8 mouse cellular contexts compared by ENCODE assay signal in the genomic region with DNA sequence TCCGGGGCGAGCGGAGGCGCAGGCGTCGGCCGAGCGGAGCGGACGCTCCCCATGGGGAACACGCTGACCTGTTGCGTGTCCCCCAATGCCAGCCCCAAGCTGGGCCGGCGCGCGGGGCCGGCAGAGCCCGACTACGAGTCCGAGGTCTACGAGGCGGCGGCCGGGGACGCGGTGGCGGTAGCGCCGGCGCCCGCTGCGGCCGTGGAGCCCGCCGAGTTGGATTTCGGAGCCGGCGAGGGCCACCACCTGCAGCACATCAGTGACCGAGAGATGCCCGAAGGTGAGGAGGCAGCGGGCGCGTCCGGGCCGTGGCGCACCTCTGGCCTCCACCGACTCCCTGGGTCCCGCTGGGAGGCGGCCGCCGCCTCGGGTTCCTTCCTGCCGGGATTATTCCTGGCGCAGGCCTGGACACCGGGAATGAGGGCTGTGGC. TPM values are rescaled to one million over a fixed set of nuclear protein-coding genes. Genes with fewer than 3 reads are reported as not detected.
A peak's percentile ranks its signal among the peaks of the same experiment; 100 is the strongest.
DNase-seq lines count a peak whose midpoint lies in the region; ATAC-seq and TF ChIP-seq lines count a peak whose summit lies in the region.

No protein-coding gene starts in this region.

- 0% methylated on average over 21 of the region's 55 CpGs for WGBS in hindbrain, embryonic 16.5 days
- under 1% methylated on average over 40 of the region's 55 CpGs for WGBS in limb, embryonic 15.5 days
- WGBS in midbrain, postnatal 0 days = under 1% methylated on average over 53 of the region's 55 CpGs

- H3K4me2 ChIP-seq in hindbrain, embryonic 16.5 days (ENCODE audit: low read length) = peak overlapping the region; percentile 91
- peak overlapping the region; percentile 82 for H3K4me2 ChIP-seq in limb, embryonic 15.5 days
- H3K4me2 ChIP-seq in midbrain, postnatal 0 days (ENCODE audit: low read depth, low read length, poor library complexity, severe bottlenecking) = peak overlapping the region; percentile 83

- peak overlapping the region; percentile 79 for H3K4me3 ChIP-seq in layer of hippocampus, adult 2 months
- H3K4me3 ChIP-seq in hindbrain, embryonic 16.5 days (ENCODE audit: low read length) = peak overlapping the region; percentile 92
- H3K4me3 ChIP-seq in limb, embryonic 15.5 days = peak overlapping the region; percentile 89
- peak overlapping the region; percentile 92 for H3K4me3 ChIP-seq in midbrain, postnatal 0 days (ENCODE audit: low read depth, low read length)

- peak overlapping the region; percentile 87 for H3K9ac ChIP-seq in hindbrain, embryonic 16.5 days (ENCODE audit: low read depth, low read length)
- H3K9ac ChIP-seq in limb, embryonic 15.5 days = peak overlapping the region; percentile 84
- peak overlapping the region; percentile 78 for H3K9ac ChIP-seq in midbrain, postnatal 0 days (replicated peaks; ENCODE audit: low read length, poor library complexity, severe bottlenecking)

- ATAC-seq in hindbrain, embryonic 16.5 days = no peak; the same call in 1 of the 2 replicates
- no peak for ATAC-seq in limb, embryonic 15.5 days (ENCODE audit: insufficient number of reproducible peaks, low FRiP score, low TSS enrichment, low read depth)
- ATAC-seq in midbrain, postnatal 0 days (ENCODE audit: low FRiP score) = no peak

- no peaks in the 10 kb centered on the region for H3K27me3 ChIP-seq in hindbrain, embryonic 16.5 days (replicated peaks; ENCODE audit: control insufficient read depth, insufficient read depth, low read length)
- no peaks in the 10 kb centered on the region for H3K27me3 ChIP-seq in limb, embryonic 15.5 days
- H3K27me3 ChIP-seq in midbrain, postnatal 0 days (ENCODE audit: insufficient read depth, low read length) = no peaks in the 10 kb centered on the region

- H3K27ac ChIP-seq in layer of hippocampus, adult 2 months = peak overlapping the region; percentile 88
- H3K27ac ChIP-seq in hindbrain, embryonic 16.5 days (ENCODE audit: low read depth, low read length) = peak overlapping the region; percentile 79
- peak overlapping the region; percentile 73; the same call in 1 of the 2 replicates for H3K27ac ChIP-seq in limb, embryonic 15.5 days
- H3K27ac ChIP-seq in midbrain, postnatal 0 days (ENCODE audit: low read depth, low read length) = peak overlapping the region; percentile 77

- peaks cover 28% of the 10 kb centered on the region for H3K4me1 ChIP-seq in hindbrain, embryonic 16.5 days (ENCODE audit: control insufficient read depth, insufficient read depth, low read depth, low read length)
- H3K4me1 ChIP-seq in limb, embryonic 15.5 days = peaks cover 13% of the 10 kb centered on the region
- peaks cover 6% of the 10 kb centered on the region; the same call in 1 of the 2 replicates for H3K4me1 ChIP-seq in midbrain, postnatal 0 days (ENCODE audit: insufficient read depth, low read length)

- H3K9me3 ChIP-seq in hindbrain, embryonic 16.5 days (ENCODE audit: control insufficient read depth, low read length) = no peaks in the 10 kb centered on the region
- no peaks in the 10 kb centered on the region for H3K9me3 ChIP-seq in limb, embryonic 15.5 days
- no peaks in the 10 kb centered on the region for H3K9me3 ChIP-seq in midbrain, postnatal 0 days (ENCODE audit: low read length)

- peak in 1 of 2 experiments; percentile 20 for DNase-seq in layer of hippocampus, adult 2 months (ENCODE audit: low spot score in 2 of 2)
- no peak for DNase-seq in layer of hippocampus, postnatal 10 days (ENCODE audit: low spot score in 2 of 2)
- peak; percentile 54 for DNase-seq in cerebellum, adult 8-10 months
- DNase-seq in gastrocnemius, postnatal 10 days = peak; percentile 51
- no peak for DNase-seq in midbrain, postnatal 0 days (ENCODE audit: low spot score)
- peak; percentile 11 for DNase-seq in urinary bladder, postnatal 10 days (ENCODE audit: low spot score)

- no peaks in the 10 kb centered on the region for H3K36me3 ChIP-seq in hindbrain, embryonic 16.5 days (ENCODE audit: control insufficient read depth, insufficient read depth, low read length)
- no peaks in the 10 kb centered on the region for H3K36me3 ChIP-seq in limb, embryonic 15.5 days
- H3K36me3 ChIP-seq in midbrain, postnatal 0 days (ENCODE audit: insufficient read depth, low read length) = no peaks in the 10 kb centered on the region

- no peak for TF ChIP-seq CTCF in layer of hippocampus, adult 2 months (conservative IDR thresholded peaks at IDR 0.05)
- TF ChIP-seq CTCF in midbrain, postnatal 0 days (IDR thresholded peaks at IDR 0.05) = no peak

RNA-seq across cellular contexts. Expression of gene Ccnyl1, which starts 0.9 kb away (rescaled TPM):
- total RNA-seq in layer of hippocampus, adult 2 months (2021) = 10 to 100 TPM; 12.9 to 14.8 TPM
- 10 to 100 TPM; 23.4 to 25.0 TPM for total RNA-seq in layer of hippocampus, postnatal 10 days (2021)
- 10 to 100 TPM; 20.0 to 25.1 TPM for total RNA-seq in gastrocnemius, postnatal 10 days (2021)
- 4.5 and 4.6 TPM in 2 replicates for polyA plus RNA-seq in hindbrain, embryonic 16.5 days (2015; fragmentation: Nextera tagmentation; extraction: Ambion mirVana)
- 4.1 and 4.5 TPM in 2 replicates for polyA plus RNA-seq in limb, embryonic 15.5 days (2015; fragmentation: Nextera tagmentation; extraction: Ambion mirVana)
- 14.6 and 36.6 TPM in 2 replicates for total RNA-seq in midbrain, postnatal 0 days (2014; rRNA removed)
- 2.9 and 4.1 TPM in 2 replicates for polyA plus RNA-seq in midbrain, postnatal 0 days (2015; fragmentation: Nextera tagmentation; extraction: Ambion mirVana)

RNA-seq across cellular contexts. Expression of gene Fzd5, which starts 46.4 kb away (rescaled TPM):
- 1 to 10 TPM in 1 of 2 experiments, under 1 TPM in 1; 0.93 to 1.3 TPM for total RNA-seq in layer of hippocampus, adult 2 months (2021)
- 1 to 10 TPM in 1 of 2 experiments, under 1 TPM in 1; 0.83 to 1.0 TPM for total RNA-seq in layer of hippocampus, postnatal 10 days (2021)
- total RNA-seq in gastrocnemius, postnatal 10 days (2021) = 1 to 10 TPM; 2.3 to 3.6 TPM
- polyA plus RNA-seq in hindbrain, embryonic 16.5 days (2015; fragmentation: Nextera tagmentation; extraction: Ambion mirVana) = 0.21 and 0.27 TPM in 2 replicates
- 1.8 and 1.9 TPM in 2 replicates for polyA plus RNA-seq in limb, embryonic 15.5 days (2015; fragmentation: Nextera tagmentation; extraction: Ambion mirVana)
- 1.8 and 2.5 TPM in 2 replicates for total RNA-seq in midbrain, postnatal 0 days (2014; rRNA removed)
- polyA plus RNA-seq in midbrain, postnatal 0 days (2015; fragmentation: Nextera tagmentation; extraction: Ambion mirVana) = 0.40 and 0.86 TPM in 2 replicates

Comparison
In these comparisons a context has a peak if more than half of its experiments do, and no peak if none do; other contexts are left out.
1. DNase-seq: peak in cerebellum, adult 8-10 months (single experiment), gastrocnemius, postnatal 10 days (single experiment) and urinary bladder, postnatal 10 days (single experiment); none in layer of hippocampus, postnatal 10 days (0 of 2) and midbrain, postnatal 0 days (single experiment).
2. Peak in every context shown above with its lines, with median percentiles within 50 percentile points of each other: H3K27ac ChIP-seq, H3K4me3 ChIP-seq, H3K4me2 ChIP-seq and H3K9ac ChIP-seq.